Mouse (Mus musculus) NIH3T3 (cell line): ENCODE data around the gene Pdlim7.

ENCODE experiments used
- DNase-seq: peaks from one replicate; pipeline ENCODE4 v3.0.0-alpha.2; 2012; ENCODE audit warnings: low read depth

Gene Pdlim7

GRCm38 (mm10) chr13:55486029-55486794, 27.3 kb downstream of the Pdlim7 start:
- DNase-seq = peak; percentile 64

- DNase-seq = no peak
Measured at GRCm38 (mm10) chr13:55484520-55485088, 28.9 kb downstream of the Pdlim7 start.

- DNase-seq = peak; percentile 25
Measured at GRCm38 (mm10) chr13:55483593-55483992, 29.9 kb downstream of the Pdlim7 start.

- DNase-seq = no peak
Measured at GRCm38 (mm10) chr13:55483071-55483470, 30.4 kb downstream of the Pdlim7 start.

- peak; percentile 89 for DNase-seq
Measured at GRCm38 (mm10) chr13:55482542-55482941, 30.9 kb downstream of the Pdlim7 start.

GRCm38 (mm10) chr13:55479929-55480328, 33.5 kb downstream of the Pdlim7 start:
- DNase-seq = no peak

- no peak for DNase-seq
Measured at GRCm38 (mm10) chr13:55479008-55479407, 34.5 kb downstream of the Pdlim7 start.

- DNase-seq = peak; percentile 36
Measured at GRCm38 (mm10) chr13:55478036-55478435, 35.4 kb downstream of the Pdlim7 start.

GRCm38 (mm10) chr13:55477492-55477891, 36.0 kb downstream of the Pdlim7 start:
- no peak for DNase-seq

GRCm38 (mm10) chr13:55476256-55476655, 37.2 kb downstream of the Pdlim7 start:
- no peak for DNase-seq

GRCm38 (mm10) chr13:55475750-55476149, 37.7 kb downstream of the Pdlim7 start:
- DNase-seq = no peak

- DNase-seq = peak; percentile 41
Measured at GRCm38 (mm10) chr13:55474621-55475069, 38.8 kb downstream of the Pdlim7 start.

GRCm38 (mm10) chr13:55473961-55474360, 39.5 kb downstream of the Pdlim7 start:
- DNase-seq = no peak

- DNase-seq = peak; percentile 41
Measured at GRCm38 (mm10) chr13:55473076-55473831, 40.2 kb downstream of the Pdlim7 start.

GRCm38 (mm10) chr13:55472132-55473022, 41.1 kb downstream of the Pdlim7 start:
- DNase-seq = peak; percentile 69

- DNase-seq = no peak
Measured at GRCm38 (mm10) chr13:55471819-55472131, 41.7 kb downstream of the Pdlim7 start.

- peak; percentile 90 for DNase-seq
Measured at GRCm38 (mm10) chr13:55471156-55471818, 42.2 kb downstream of the Pdlim7 start.

GRCm38 (mm10) chr13:55470372-55470771, 43.1 kb downstream of the Pdlim7 start:
- DNase-seq = no peak

GRCm38 (mm10) chr13:55468851-55469560, 44.5 kb downstream of the Pdlim7 start:
- peak; percentile 78 for DNase-seq

GRCm38 (mm10) chr13:55465830-55466440, 47.5 kb downstream of the Pdlim7 start:
- no peak for DNase-seq
